Mouse (Mus musculus): ENCODE measurements around the gene Sdr39u1.
A peak's percentile ranks its signal among the peaks of the same experiment; 100 is the strongest.

The Sdr39u1 gene

DNA sequence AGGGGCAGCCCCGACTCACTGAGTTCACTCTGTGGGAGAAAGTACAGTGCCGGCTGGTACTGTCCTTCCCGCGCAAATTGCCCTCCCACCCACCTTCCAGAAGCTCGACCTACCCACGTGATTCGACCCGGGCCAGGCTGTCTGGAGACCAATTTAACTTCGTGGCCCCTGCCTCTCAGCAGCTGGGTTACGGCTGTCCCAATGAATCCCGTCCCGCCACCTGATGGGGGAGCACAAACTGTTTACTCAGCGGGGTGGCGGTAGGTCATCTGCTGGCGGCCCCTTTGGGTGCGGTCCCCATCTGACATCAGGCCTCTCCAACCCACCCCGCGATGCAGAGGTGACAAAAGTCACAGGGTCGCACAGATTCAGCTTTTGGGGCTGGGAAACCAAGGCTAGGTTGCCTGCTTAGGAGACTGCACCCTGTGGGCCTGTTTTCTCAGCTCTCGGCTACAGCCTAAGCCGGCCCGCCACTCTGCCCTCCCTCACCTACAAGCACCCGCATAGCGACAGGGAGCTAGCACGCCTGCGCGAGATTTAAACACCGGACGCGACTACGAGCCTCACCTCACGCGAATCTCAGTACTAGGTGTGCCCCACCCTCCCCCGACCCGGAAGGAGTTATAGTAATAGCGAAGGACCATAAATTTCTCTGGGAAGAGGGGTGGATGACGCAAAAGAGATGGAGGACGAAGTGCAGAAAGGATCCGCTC, at the start of gene Sdr39u1:
Gene Sdr39u1 (minus strand): TSS at position 593 of the 713 bp plus-strand sequence.
- peak; percentile 94 for DNase-seq

DNA sequence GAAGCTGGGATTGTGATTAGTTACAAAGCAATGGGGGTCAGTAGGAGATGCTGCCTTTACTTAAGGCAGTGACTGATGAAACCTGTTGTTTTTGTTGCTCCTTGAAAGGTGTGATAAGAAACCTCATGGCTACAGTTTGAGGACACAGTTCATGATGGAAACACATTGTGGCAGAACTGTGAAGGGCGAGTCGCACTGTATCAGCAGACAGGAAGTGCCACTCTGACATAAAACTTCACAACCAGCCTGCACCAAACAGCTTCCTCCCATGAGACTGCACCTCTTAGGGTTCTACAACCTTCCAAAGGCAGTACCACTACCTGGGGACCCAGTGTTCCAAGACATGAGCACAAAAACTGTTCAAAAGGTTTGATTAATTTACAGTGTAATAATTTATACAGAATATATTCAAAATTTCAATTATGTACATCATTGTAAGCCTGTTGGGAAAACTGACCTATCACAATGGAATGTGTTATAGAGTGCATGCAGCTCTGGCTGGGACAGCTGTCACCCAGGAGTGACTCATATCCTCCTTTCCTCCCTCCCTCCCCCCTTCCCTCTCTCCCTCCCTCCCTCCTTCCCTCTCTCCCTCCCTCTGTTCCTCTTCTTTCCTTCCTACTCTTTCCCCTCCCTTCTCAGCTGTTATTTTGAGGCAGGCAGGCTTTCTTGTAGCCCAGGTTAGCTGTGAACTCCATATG, 46.3 kb upstream of the Sdr39u1 start:
- no peak for DNase-seq

DNA sequence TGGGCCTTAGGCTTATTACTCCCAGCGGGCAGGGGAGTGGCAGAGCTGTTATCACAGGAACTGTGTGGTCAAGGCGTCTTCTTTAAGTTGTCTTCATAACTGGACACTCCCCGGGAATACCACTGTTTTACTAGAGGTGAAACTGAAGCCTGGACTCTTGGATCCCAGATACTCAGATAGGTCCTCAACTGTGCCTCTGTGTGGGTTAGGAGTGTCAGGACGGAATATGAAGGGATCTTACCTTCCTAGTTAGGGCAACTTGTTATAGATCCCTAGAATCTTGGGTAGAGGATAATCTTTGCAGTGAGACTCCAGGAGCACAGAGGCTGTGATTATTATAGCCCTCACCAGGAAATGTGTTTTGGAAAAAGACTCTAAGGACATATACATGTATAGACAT, 44.5 kb upstream of the Sdr39u1 start, which contains the start of gene Cma1:
Gene Cma1 (minus strand): TSS at position 101 of the 400 bp plus-strand sequence.
- no peak for DNase-seq

DNA sequence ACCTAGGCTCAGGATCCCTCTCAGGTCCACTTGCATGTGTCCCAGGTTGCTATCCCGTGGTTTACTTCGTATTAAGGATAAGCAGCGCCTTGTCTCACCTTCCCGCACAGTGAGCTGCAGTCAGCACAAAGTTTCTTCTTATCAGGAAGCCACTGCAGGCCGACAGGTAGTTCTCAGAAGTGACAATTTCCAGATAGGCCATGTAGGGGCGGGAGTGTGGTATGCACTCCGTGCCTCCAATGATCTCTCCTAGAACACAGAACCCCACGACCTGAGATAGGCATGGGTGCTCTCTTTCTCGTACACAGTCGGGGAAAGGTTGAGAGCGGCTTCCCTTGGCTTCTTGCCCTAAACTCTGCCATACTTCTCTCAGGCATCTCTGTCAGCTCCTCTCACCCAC, 43.5 kb upstream of the Sdr39u1 start:
- no peak for DNase-seq

DNA sequence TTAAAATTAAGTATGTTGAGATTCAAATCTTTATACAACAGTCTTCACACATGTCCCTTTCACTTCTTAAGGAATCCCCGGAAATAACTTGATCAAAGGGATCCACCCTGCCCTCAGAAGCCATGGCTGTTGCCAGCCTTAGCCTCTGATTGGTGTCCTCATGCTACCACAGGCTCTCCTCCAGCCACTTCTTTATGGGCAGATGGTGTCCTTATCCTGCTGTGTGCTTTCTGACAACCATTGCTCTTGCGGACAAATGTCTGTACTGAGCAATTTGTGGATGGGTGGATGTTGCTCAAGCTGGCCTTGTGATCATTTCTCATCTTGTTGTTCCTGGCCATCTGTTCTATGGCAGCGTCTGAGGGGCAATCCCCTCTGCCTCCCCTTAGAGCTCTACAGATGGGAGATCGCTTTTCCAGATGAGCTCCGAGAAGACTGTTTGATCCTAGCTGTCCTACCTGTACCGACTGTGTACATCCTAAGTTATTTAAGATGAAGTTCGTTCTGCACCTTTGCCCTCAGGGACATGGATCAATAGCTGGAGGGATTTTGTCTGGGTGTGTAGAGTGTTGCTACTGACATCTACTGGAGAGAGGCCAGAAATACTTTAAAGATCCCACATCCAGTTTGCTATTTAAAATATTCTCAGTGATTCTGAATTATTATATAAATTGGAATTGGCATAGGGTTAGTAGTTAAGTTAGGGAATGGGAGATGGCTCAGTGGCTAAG, 40.1 kb upstream of the Sdr39u1 start:
- DNase-seq, result peak; percentile 18

DNA sequence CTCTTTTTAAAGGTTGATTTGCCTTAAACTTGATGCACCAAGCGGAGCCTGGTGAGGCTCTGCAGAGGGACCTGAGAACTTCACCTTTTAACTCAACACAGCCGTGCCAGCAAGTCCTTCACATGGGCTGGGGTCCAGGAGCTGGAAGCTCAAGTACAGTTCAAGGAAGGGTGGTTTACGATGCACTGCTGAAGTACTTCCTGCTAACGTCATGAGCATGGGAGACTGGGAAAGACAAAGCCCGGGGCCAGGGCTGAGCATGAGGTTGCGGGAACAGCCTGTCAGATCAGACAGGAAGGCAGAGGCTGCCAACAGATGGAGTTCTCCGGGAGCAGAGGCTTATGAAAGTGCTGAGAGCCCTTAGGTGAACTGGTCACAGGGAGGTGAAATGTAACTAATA, 33.5 kb upstream of the Sdr39u1 start:
- DNase-seq, result peak; percentile 48

DNA sequence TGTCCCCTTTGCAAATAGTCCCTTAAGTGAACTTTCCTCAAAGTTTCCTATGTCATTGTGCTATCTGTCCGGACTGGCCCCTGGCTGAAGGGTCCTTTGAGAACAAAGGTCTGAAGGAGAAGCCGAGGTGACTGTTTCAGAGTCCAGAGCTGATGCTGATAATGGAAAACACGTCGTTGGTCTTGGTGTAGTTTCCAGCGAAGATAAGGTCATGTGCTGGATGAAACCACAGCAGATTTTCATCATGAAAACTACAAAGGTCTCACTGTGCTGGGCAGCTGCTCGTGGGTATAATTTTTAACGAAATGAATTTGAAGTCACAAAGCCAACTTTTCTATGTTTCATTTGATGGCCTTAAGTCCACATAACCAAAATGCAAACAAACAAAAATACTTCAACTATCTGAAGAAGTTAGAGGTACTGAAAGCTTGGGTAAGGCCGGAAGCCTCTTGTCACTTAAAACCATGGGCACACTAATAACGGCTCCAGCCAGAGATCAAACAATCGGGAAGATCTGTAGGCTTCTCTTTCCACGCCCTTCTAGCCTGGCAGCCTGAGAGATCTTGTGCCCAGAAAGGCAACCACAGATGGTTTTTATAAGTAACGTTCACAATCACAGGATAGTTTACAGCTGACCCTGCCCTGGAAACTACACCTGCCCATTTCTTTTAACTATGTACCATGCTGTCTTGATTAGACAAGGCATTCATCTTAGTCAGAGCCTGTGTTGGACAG, 29.3 kb upstream of the Sdr39u1 start:
- DNase-seq, result no peak

DNA sequence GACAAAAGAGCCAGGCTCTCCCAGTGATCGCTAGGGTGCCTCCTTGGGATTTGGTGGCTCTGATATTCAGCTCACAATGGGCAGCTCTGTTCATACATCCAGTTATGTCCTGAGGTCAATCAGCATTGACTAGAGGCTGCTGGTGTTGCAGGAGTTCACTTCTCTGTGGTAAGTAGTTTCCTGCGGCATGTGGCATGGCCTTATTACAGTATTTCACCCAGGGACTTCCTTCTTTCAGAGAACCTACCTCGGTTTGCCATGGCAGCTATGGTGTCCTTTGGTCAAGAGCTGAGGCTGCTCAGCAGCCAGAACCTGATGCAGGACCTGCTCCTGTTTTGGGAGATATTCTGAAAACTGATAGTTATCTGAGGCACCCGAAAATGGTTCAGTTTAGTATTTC, 26.8 kb upstream of the Sdr39u1 start:
- DNase-seq, result no peak

DNA sequence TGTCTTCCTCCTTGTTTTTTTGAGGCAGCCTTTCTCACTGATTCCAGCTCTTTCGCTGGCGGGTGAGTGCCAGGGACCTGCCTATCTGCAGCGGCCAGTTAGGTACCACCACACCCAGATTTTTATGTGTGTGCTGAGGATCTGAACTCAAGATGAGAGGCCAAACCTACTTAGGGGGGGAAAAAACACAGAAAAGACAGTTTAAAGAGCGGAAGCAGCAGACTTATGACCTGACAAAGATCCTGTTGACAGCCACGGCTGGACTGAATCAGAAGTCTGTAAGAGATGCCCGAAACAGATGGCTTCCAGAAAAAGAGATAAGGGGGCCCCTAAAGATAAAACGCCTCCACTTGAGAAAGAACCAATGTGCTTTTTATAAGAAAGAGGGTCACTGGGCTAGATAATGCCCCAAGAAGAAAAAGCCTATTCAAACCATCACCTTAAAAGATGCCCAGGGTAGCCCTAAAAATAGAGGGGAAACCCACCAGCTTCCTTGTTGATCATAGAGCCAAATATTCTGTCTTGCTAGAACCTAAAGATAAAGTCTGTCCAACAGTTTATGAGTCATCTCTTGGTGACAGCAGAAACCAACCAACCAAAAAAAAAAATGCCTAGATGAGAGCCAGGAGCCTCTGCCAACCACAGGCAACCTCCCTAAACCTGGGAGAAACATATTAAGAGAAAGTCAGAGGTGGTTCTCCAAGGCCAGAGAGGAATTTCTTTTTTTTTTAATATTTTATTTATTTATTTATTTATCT, 22.6 kb upstream of the Sdr39u1 start:
- no peak for DNase-seq

DNA sequence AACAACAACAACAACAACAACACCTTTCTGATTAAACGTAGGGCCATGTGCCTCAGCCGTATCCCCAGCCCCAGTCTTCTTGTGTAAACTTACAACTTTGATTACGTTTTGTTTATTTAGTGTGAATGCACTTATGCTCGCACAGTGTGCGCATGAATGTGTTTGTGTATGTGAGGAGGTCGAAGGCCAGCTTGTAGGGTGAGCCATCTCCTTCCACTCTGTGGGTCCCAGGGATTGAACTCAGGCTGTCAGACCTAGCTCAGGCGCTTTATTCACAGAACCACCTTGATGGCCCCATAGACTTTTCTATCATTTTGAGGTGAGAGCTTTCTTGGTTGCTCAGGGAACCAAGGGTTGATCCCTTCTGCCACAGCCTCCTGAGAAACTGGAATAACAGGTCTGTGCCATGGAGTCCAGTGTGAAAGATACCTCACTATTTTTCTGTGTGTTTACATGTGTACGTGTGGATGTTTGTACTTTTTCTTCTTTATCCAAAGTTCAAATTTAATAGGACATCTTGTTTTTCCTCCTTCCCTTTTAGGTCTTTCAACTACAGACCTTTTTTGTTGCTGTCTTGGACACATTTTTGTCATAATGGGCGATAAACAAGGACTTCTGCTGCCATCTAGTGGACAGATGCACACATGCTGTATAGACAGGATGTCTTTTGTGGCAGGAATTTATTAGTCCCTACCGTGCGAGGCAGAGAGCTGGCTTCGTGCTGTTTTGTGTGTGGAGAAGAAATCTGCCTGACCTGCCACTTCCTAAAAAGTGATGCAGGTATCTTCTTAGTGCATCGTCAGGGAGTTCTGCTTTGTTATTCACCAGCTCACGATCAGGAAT, 18.4 kb upstream of the Sdr39u1 start:
- peak; percentile 93 for DNase-seq

DNA sequence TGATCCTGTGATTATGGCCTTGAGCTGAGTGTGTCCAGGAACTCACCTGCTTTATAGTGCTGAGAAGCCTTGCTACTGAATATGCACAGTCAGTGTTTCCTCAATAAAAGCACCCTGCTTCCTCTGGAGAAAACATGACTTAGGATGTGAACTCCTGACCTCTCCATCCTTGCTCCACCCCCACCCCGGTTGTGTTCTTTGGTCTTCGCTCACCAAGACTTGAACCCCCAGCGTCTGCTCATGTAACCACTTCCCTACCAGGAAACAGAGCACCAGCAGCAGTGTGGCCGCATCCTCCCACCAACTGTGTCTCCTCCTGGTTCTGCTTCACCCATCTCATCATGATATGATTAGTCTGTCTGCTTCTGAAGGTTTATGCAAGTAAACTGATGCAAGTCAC, 13.3 kb upstream of the Sdr39u1 start:
- no peak for DNase-seq

DNA sequence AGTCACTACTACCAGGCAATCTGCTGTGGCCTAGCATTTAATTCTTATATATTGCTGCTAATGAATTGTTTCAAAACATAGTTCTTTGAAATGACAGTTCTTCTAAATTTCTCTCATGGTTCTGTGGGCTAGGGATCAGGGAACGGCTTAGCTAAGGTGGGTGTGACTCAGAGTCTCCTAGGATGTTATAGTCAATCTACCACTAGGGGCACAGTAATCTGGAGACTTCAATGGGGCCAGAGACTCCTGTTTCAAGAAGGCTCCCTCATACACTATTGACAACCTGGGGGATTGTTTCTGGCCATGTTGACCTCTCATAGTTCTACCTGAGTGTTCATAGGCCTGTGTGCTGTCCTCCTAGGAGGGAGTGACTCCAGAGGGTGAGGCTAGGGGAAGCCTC, 5.4 kb upstream of the Sdr39u1 start:
- peak; percentile 21 for DNase-seq

DNA sequence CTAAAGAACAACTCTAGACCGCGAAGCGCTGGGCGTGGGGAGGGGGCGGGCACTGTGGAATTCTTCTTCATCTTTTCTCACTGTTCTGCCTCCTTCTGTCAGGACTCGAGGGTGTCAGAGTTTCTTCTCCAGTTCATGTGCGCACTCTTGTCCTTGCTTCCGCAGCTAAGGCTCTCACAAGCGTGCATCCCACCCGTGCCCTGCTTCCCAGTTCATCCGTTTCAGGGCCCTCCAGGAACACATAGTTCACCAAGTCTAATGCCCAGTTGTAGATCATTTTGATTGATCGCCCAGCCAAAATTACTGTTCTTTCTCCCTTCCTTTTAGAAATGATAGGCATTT, 292 bp upstream of the Sdr39u1 start:
- no peak for DNase-seq

DNA sequence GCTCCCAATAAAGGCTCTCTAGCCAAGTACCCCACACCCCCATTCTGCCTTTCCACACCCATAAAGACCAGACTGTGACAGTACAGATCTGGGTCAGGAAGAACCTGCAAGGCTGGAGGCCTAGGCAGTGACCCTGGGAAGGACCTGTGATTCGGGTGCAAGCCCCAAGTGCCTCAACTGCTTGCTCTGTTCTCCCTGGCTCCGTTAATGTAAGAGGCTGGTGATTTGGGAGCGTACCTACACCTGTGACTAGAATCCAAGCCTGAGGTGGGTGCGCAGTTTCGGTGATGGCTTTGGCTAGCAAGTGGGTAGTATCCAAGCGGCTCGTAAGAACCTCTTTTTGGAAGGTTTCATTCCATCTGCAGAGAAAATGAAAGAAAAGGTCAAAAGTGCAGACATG, 1.1 kb downstream of the Sdr39u1 start:
- no peak for DNase-seq

DNA sequence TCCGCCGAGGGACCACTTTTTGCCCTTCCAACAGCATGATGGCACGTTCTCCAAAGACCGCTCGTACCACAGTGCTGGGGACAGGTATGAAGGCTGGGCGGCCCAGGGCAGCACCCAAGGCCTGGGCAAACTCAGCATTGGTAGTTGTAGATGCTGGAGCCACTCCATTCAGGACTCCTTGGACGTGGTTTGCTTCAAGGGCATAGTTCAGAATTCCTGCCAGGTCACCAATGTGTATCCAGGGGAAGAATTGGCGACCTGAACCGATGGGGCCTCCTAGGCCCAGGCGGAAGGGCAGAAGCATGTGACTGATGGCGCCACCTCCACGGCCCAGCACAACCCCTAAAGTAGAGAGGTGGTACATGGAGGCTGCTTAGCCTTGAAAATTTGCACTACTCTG, 2.4 kb downstream of the Sdr39u1 start:
- DNase-seq, result no peak

DNA sequence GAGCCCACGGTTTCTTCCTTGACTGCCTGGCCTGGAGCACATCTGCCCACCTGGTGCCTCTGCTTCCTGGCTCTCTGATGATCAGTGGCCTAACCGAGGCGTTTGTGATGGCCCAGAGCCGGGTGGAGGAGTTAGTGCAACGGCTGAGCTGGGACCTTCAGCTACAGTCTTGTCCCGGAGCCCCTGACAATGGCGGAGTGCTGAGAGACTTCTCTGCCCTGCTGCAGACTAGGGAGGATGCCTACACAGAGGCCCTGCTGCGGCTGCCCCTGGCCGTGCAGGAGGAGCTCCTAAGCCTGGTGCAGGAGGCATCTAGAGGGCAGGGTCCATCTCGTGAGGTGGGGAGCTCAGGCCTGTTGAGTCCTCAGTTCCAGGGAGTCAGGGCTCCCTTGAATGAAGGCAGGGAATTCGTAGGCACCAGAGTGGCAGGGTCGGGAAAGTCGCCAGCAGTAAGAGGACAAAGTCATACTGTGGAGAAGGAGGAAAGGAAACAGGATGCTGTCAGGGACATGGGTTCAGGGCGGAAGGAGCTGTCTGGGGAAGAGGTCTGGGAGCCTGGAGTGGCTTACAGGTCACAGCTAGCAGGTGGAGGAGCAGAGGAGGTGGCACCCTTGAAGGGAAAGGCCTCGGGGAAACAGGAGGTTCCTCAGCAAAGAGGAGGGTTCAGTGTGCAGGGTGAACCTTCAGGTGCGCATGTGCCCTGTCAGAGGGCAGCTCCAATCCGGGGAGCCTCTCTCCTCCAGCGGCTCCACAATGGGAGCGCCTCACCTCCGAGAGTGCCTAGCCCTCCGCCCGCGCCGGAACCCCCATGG, 13.3 kb downstream of the Sdr39u1 start:
- no peak for DNase-seq

DNA sequence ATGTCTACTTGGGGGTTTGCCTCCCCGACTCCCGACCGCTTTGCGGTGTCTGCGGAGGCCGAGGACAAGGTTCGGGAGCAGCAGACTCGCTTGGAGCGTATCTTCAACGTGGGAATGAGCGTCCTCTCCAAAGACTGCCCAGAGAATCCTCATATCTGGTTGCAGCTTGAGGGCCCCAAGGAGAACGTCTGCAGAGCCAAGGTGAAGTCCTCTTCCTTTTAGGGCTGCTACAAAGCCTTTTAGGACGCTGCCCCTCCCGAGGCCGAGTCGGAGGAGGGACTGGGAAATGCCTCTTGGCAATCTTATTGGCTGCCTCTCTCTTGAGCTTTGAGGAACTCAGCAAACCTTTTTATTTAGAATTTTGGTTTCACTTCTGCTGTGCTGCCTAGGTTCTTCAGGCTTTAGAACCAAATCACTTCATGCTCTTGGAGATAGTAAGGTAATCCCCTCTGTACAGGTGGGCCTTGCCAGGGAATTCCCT, 14.3 kb downstream of the Sdr39u1 start:
- DNase-seq, result no peak

DNA sequence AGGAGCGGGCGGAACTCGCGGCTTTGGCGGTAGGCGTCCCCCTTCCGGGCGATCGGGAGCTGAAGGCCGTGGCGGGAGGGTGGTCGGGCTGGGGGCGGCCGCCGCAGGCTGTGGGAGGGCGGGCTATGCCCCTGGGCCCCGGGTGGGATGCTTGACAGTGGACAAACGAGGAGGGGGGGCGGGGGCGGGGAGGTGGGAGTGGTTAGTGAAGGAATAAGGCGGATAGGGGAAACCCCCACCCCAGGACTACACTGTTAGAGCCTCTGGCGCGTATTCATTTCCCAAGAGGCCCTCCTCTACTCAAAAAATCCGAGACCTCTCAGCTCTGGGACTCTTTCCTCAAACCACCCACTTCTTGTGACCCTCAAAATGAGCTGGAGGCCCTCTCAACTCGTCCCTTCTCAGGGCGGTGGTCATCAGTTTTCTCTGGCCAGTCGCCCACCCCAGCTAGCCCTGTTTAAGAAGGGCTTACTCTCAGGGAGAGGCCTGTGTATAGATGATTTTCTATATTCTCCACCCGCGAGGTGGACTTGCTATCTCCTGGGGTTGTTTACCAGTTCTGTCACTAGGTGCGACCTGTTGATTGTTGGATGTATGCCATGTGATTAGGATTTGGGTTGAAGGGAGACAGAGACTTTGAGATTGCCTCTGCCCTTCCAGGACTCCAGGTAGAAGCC, 14.8 kb downstream of the Sdr39u1 start:
- peak; percentile 36 for DNase-seq

DNA sequence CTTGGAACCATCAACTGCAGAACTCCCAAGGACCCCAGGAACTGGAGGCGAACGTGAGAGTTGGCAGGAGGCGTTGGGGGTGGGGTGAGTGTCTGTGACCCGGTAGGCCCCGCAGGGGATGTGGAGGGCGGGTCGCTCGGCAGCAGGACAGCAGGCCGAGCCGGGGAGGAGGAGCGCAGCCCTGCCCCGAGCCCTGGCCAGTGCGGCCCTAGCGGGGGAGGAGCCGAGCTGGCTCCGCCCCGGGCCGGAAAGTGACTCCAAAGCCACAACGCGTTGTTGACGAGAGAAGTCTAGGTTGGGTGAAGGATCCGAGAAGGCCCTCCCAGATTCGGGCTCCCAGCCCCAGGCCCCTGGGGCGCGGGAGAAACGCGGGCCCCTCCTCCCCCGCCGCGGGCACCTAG, 15.4 kb downstream of the Sdr39u1 start, which contains the start of gene Khnyn:
Gene Khnyn (plus strand): TSS at position 235 of the 401 bp plus-strand sequence.
- peak; percentile 93 for DNase-seq

DNA sequence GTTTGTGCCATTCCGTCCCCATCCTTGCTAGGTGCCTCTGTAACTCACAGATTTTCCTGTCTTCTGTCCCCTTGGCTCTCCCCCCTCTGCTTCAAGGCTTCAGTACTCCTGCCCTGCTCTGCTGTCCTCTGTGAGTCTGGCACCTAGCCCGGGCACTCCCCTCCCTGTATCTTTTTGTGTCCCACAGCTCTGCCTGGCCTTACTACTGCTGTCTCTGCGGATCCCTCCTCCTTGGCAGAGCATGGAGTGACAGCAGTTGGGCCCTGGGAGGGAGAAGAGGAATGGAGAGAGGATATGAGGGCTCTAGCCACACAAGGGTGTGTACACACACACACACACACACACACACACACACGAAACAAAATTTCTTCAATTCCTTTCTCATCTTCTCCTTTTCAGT, 15.9 kb downstream of the Sdr39u1 start, which contains the start of gene Cbln3:
Gene Cbln3 (minus strand): TSS at position 227 of the 400 bp plus-strand sequence.
- peak; percentile 46 for DNase-seq
